Mouse (Mus musculus): ENCODE measurements around the gene Rasgef1b.

DNA sequence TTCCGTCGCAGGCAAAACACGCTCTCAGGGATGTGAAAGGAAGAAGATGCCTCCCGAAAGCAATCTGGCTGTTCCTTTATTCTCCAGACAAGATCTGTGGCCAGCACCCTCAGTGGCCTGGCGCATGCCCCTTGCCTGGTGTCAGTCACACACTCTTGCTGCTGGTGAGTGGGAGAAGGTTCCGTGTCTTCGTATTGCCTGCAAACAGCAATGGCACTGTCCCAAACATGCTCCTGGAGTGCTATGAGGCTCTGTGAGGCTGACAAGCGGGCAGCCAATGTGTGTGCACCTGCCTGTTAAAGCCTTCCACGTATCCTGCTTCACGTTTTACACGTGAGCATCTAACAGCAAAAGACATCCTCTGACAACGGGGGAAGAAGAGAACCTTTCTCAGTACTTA is 25.0 kb upstream of the Rasgef1b start:
- TF ChIP-seq CTCF (IDR thresholded peaks at IDR 0.05; ENCODE audit: low read depth, low read length) = no peak
- TF ChIP-seq POLR2A (IDR thresholded peaks at IDR 0.05; ENCODE audit: extremely low read depth, insufficient read depth, low read length) = no peak

Measured in liver, adult 2 months (tissue).